In the genomic region with DNA sequence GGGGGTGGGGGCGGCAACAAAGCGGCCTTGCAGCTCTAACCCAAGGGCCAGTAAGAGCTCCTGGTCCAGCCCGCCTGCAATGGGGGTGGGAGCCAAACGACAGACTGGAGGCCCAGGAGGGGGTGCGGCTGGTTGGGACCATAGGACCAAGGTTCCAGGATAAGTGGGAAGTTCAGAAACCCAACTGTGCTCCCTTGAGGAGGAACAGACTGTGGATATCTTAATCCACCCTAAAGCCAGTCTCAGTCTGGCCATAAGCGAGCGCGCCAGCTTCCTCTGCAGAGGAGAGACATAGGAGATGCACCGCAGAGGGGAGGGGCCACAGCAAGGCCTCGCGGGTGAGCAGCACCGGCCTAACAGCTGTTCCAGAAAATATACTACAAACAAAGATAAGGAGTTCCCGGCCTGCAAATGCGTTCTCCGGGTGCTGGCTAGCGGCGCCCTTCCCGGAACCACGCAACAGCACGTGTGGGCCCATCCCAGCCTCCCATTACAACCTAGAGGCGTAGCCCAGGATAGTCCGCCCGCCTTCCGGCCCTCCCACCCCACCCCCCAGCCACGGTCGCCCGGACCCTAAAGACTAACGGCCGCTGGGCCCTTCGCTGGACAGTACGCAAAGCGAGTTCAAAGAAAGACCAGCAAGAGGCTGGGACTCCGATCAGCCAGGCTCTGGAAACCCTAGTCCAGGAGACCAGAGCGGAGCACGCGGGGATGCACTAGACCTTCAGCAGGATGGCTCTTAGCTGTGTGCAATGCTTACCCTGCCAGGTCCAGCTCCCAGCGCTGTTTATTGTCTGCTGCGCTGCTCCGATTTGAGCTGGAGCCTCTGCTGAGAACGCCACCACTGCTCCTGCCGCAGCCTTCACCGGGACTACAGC, we compare ENCODE assay signal across 8 mouse cellular contexts. TPM values are rescaled to one million over a fixed set of nuclear protein-coding genes. Genes with fewer than 3 reads are reported as not detected.
DNase-seq lines count a peak whose midpoint lies in the region; TF ChIP-seq lines count a peak whose summit lies in the region.

No protein-coding gene starts in this region.

- intact Hi-C loops in left cerebral cortex, postnatal 36 days (cut with DNase I): no loop called here

- WGBS in spleen, adult 2 months: 29% methylated on average over 42 of the region's 42 CpGs

- TF ChIP-seq POLR2A in spleen, adult 2 months (IDR thresholded peaks at IDR 0.05; ENCODE audit: low read depth, low read length): no peak

- no peaks in the 10 kb centered on the region for H3K36me3 ChIP-seq in spleen, adult 2 months (ENCODE audit: control insufficient read depth, insufficient read depth, low read length)

- peak overlapping the region; percentile 82 for H3K4me3 ChIP-seq in spleen, adult 2 months (ENCODE audit: extremely low read depth, insufficient read depth, insufficient read length)

- peaks cover 3% of the 10 kb centered on the region; the same call in 1 of the 2 replicates for H3K4me1 ChIP-seq in spleen, adult 2 months (ENCODE audit: control insufficient read depth, insufficient read depth, insufficient read length)

- no peak for TF ChIP-seq CTCF in spleen, adult 2 months (IDR thresholded peaks at IDR 0.05; ENCODE audit: extremely low read depth, insufficient read depth, insufficient read length, insufficient replicate concordance)

- no peaks in the 10 kb centered on the region; the same call in 1 of the 2 replicates for H3K27me3 ChIP-seq in spleen, adult 2 months (ENCODE audit: control insufficient read depth, insufficient read depth, low read length)

- peak; percentile 39 for DNase-seq in kidney, adult 11 months
- no peak for DNase-seq in kidney, adult 9 months
- peak; percentile 63 to 72 for DNase-seq in cerebellum, postnatal 10 days
- DNase-seq in gastrocnemius, adult 18-20 months (ENCODE audit: low spot score): peak; percentile 15
- DNase-seq in induced T-regulatory cell, adult 2 months (ENCODE audit: low read depth): peak; percentile 61
- DNase-seq in left cerebral cortex, postnatal 36 days (ENCODE audit: low spot score in 2 of 2): peak; percentile 37 to 44
- DNase-seq in mesoderm, embryonic 11.5 days (ENCODE audit: low read depth, low spot score): peak; percentile 48
- peak in 1 of 2 experiments; percentile 32 for DNase-seq in spleen, adult 2 months (ENCODE audit: low read depth in 1 of 2, low spot score in 2 of 2)

- H3K27ac ChIP-seq in spleen, adult 2 months (ENCODE audit: insufficient read depth, low read length): peak overlapping the region; percentile 70; the same call in 1 of the 2 replicates

RNA-seq across cellular contexts. Expression of a gene that starts 0.5 kb away (rescaled TPM):
- total RNA-seq in gastrocnemius, adult 18-20 months (2021): 1 to 10 TPM; 3.3 to 3.9 TPM
- 1 to 10 TPM; 5.6 to 6.0 TPM for total RNA-seq in left cerebral cortex, postnatal 36 days (2021)
- polyA plus RNA-seq in spleen, adult 2 months (2012; rRNA removed): 1.3 and 1.4 TPM in 2 replicates
